Mouse (Mus musculus) c-Kit-negative CD71-positive TER-119-positive erythroid progenitor cells, embryonic 14.5 days (primary cell): ENCODE results near the gene Tnip3.

ENCODE experiments used
- DNase-seq: peaks from one replicate; pipeline ENCODE4 v3.0.0-alpha.2; 2013; ENCODE audit warnings: low read depth, low spot score

The Tnip3 gene

DNA sequence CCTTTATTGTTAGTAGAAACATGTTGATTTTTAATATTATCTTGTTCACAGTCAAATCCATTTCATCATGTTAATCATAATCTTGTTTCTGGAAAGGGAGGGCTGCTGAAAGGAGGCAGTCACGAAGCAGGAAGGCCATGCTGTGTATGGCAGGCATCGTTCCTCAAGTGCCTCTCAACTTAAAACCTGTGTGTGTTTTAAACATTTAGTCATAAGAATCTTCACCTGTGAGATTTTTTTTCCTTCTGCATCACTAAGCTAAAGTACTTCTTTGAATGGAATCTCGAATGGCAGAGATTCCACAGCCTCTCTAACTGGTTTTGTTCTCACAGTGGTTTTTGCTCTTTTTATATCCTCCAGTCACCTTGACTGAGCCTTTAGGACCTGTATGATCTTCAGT lies 121.3 kb downstream of the Tnip3 start:
- no peak for DNase-seq

GRCm38 (mm10) chr6:65647731-65648130 lies 122.6 kb downstream of the Tnip3 start:
- no peak for DNase-seq

- DNase-seq, result no peak
Observed at GRCm38 (mm10) chr6:65651376-65651775, 126.3 kb downstream of the Tnip3 start.

GRCm38 (mm10) chr6:65661272-65661671 lies 136.2 kb downstream of the Tnip3 start:
- no peak for DNase-seq

- no peak for DNase-seq
Observed at GRCm38 (mm10) chr6:65662050-65662449, 136.9 kb downstream of the Tnip3 start.

- no peak for DNase-seq
Observed at GRCm38 (mm10) chr6:65663990-65664389, 138.9 kb downstream of the Tnip3 start.

- no peak for DNase-seq
Observed at GRCm38 (mm10) chr6:65666295-65666694, 141.2 kb downstream of the Tnip3 start.

GRCm38 (mm10) chr6:65669971-65670370 lies 144.9 kb downstream of the Tnip3 start:
- DNase-seq, result no peak

DNA sequence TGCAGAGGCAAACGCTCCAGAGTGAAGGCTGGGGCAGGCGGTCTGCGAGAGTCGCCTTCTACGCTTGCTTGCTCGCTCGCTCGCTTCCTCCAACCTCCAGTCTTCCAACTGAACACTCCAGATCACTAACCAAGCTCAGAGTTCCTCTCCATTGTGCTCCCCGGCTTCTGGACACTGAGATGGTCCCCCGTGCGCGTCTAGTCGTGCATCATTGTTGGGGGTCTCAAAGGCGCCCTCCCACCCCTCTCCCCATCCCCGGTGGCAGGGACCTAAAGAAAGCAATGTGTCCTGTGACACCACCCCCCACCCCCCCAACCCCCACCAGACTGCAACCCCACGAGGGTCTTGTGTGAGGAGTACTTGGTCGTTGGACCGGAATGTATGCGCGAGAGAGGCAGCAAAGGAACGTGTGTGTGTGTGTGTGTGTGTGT lies 145.9 kb downstream of the Tnip3 start:
- DNase-seq, result no peak

- DNase-seq, result no peak
Observed at GRCm38 (mm10) chr6:65671451-65671850, 146.3 kb downstream of the Tnip3 start, which contains the start of gene Ndnf. TSS of gene Ndnf (plus strand) at chr6:65671590.

DNA sequence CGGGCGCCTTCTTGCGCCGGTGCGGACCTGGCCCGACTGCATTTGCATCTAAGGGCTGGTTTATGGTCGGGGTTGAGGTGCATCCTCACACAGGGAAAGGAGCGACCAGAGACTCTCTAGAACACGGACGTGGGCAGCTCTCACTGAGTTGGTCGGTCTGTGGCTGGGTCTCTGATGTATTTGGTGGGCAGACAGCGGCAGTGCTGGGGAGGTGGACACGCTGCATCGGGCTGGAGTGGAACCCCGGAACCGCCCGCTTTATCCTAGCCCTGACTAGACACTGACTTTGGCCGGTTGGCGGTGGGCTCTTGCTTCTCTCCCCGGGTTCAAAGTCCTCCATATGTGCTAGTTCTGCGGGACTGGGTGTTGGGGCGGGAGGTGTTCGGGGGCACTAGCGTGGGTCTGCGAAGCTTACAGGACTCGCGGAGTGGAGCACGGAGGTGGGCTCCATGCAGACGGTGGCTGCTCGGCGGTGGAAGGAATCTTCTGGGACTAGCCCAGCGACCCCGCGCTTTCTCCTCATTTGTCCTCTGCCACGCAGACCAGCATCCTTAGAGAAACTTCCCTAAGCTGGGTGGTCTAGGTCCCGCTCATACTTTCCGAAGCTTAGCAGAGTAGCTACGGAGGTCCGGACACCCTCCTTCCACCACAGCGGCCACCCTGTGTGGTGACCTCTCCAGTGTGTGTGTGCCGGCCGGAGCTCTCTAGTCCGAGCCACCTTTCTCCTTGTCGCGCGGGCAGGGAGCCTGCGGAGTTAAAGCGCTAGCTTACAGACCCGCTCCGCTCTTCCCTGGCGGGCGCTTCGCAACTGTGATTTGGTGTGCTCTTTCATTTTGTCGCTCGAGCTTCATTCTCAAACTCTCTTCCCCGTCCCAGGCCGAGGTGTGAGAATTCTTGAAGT lies 147.3 kb downstream of the Tnip3 start:
- DNase-seq, result no peak
